ENCODE assay signal across 15 mouse cellular contexts in the genomic region with DNA sequence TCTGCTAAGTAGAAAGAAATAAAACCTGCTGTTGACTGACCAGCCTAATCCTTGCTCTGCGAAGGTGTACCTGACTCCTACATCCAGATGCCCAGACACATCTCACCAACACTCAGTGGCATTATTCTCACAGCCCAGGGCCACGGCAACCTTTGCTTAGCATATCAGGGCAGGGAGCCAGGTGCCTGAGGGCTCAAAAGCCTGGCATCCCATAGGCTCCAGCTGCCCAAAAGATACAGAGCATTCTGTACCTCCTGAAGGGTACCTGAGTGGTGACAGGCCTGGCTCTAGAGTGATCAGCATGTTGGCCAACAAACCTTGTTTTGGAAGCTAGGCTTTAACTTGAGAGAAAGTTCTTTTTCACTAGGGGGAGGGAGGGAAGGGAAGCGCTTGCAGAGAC. TPM values are rescaled to one million over a fixed set of nuclear protein-coding genes. Genes with fewer than 3 reads are reported as not detected.
DNase-seq lines count a peak whose midpoint lies in the region; ATAC-seq and TF ChIP-seq lines count a peak whose summit lies in the region.
"Had no signal": no experiment of that assay in that cellular context is flagged by ENCODE, and none has a peak within 500 bp of the region (broad histone marks: within the 10 kb centered on the region; RNA-seq: fewer than 3 reads in every experiment).

No protein-coding gene starts in this region.

- H3K27ac ChIP-seq in layer of hippocampus, adult 2 months = peak overlapping the region; percentile 96; the same call in 1 of the 2 replicates
- H3K27ac ChIP-seq in heart, embryonic 16.5 days (ENCODE audit: low read length) = peak overlapping the region; percentile 73
- H3K27ac ChIP-seq: hindbrain, embryonic 12.5 days; liver, embryonic 15.5 days had no signal

- H3K4me2 ChIP-seq in heart, embryonic 16.5 days (ENCODE audit: low read depth, low read length) = peak overlapping the region; percentile 95
- H3K4me2 ChIP-seq: hindbrain, embryonic 12.5 days; liver, embryonic 15.5 days had no signal

- peaks cover 20% of the 10 kb centered on the region for H3K27me3 ChIP-seq in heart, embryonic 16.5 days (ENCODE audit: control insufficient read depth, insufficient read depth, low read length)

- no peak for TF ChIP-seq CTCF in layer of hippocampus, adult 2 months (conservative IDR thresholded peaks at IDR 0.05)

- WGBS in heart, embryonic 16.5 days = 58% methylated on average over 3 of the region's 3 CpGs

- no peak; the same call in 1 of the 2 replicates for ATAC-seq in heart, embryonic 16.5 days (replicated peaks; ENCODE audit: extremely low read depth, insufficient read depth, low FRiP score)
- ATAC-seq in activated CD4-positive, CD25-positive, alpha-beta regulatory T cell, adult 4 months = no peak
- ATAC-seq: midbrain, embryonic 16.5 days had no signal

- 0 out of 2 replicates have a peak overlapping the region, but pooled peaks have one; percentile 30 for H3K9ac ChIP-seq in heart, embryonic 16.5 days (ENCODE audit: low read length)
- H3K9ac ChIP-seq: hindbrain, embryonic 12.5 days; liver, embryonic 15.5 days had no signal

- H3K36me3 ChIP-seq in heart, embryonic 16.5 days (ENCODE audit: control insufficient read depth, insufficient read depth) = no peaks in the 10 kb centered on the region
- H3K36me3 ChIP-seq: hindbrain, embryonic 12.5 days; liver, embryonic 15.5 days had no signal

- DNase-seq in adrenal gland, postnatal 10 days = peak; percentile 60
- DNase-seq in adrenal gland, adult 18-20 months (ENCODE audit: low spot score in 2 of 2) = no peak
- DNase-seq in layer of hippocampus, adult 2 months (ENCODE audit: low spot score in 2 of 2) = no peak
- DNase-seq in layer of hippocampus, adult 9-11 months = no peak
- DNase-seq in cerebellum, postnatal 10 days = peak; percentile 70 to 72
- no peak for DNase-seq in retina, embryonic 14.5 days (ENCODE audit: low spot score)
- DNase-seq: kidney, adult 18-20 months; lung, postnatal 4 days; thymus, adult 18-20 months had no signal

- H3K4me1 ChIP-seq in heart, embryonic 16.5 days (ENCODE audit: control insufficient read depth, insufficient read depth, low read length) = peaks cover 52% of the 10 kb centered on the region

- H3K4me3 ChIP-seq in layer of hippocampus, adult 2 months = peak overlapping the region; percentile 66
- H3K4me3 ChIP-seq in heart, embryonic 16.5 days (ENCODE audit: low read length) = no peak overlapping the region
- H3K4me3 ChIP-seq: hindbrain, embryonic 12.5 days; liver, embryonic 15.5 days had no signal

- no peaks in the 10 kb centered on the region for H3K9me3 ChIP-seq in heart, embryonic 16.5 days (replicated peaks; ENCODE audit: control insufficient read depth, low read length)
- H3K9me3 ChIP-seq: hindbrain, embryonic 12.5 days; liver, embryonic 15.5 days had no signal

RNA-seq across cellular contexts. Expression of gene Adora1, which starts 4.0 kb away (rescaled TPM):
- 10 to 100 TPM; 70.4 to 83.0 TPM for total RNA-seq in adrenal gland, postnatal 10 days (2021)
- total RNA-seq in adrenal gland, adult 18-20 months (2021) = 100 to 1,000 TPM; 111 to 130 TPM
- 100 to 1,000 TPM; 202 to 221 TPM for total RNA-seq in layer of hippocampus, adult 2 months (2021)
- polyA plus RNA-seq in heart, embryonic 16.5 days (2015; fragmentation: Nextera tagmentation; extraction: Ambion mirVana) = 26.7 and 30.0 TPM in 2 replicates
- polyA plus RNA-seq in activated CD4-positive, CD25-positive, alpha-beta regulatory T cell, adult 4 months (2017; shearing (Covaris generic)) = under 1 TPM in 1 of 2 experiments, not detected in 1; 0.15 TPM

RNA-seq across cellular contexts. Expression of gene Mybph, which starts 38.0 kb away (rescaled TPM):
- 1 to 10 TPM; 4.2 to 5.0 TPM for total RNA-seq in adrenal gland, postnatal 10 days (2021)
- total RNA-seq in adrenal gland, adult 18-20 months (2021) = under 1 TPM in 1 of 2 experiments, not detected in 1; 0.16 TPM
- total RNA-seq in layer of hippocampus, adult 2 months (2021) = not detected
- 0.64 and 0.96 TPM in 2 replicates for polyA plus RNA-seq in heart, embryonic 16.5 days (2015; fragmentation: Nextera tagmentation; extraction: Ambion mirVana)
- polyA plus RNA-seq in activated CD4-positive, CD25-positive, alpha-beta regulatory T cell, adult 4 months (2017; shearing (Covaris generic)) = not detected
- polyA plus RNA-seq: forebrain, embryonic 11.5 days had no signal

RNA-seq across cellular contexts. Expression of gene Chil1, which starts 49.3 kb away (rescaled TPM):
- total RNA-seq in adrenal gland, postnatal 10 days (2021) = 1 to 10 TPM; 1.4 to 2.4 TPM
- 1 to 10 TPM; 1.2 to 1.7 TPM for total RNA-seq in adrenal gland, adult 18-20 months (2021)
- total RNA-seq in layer of hippocampus, adult 2 months (2021) = 10 to 100 TPM; 11.1 to 12.4 TPM
- polyA plus RNA-seq in heart, embryonic 16.5 days (2015; fragmentation: Nextera tagmentation; extraction: Ambion mirVana) = 1.1 and 1.2 TPM in 2 replicates
- not detected for polyA plus RNA-seq in activated CD4-positive, CD25-positive, alpha-beta regulatory T cell, adult 4 months (2017; shearing (Covaris generic))

RNA-seq across cellular contexts. Expression of gene Myog, which starts 58.5 kb away (rescaled TPM):
- 1 to 10 TPM; 2.0 to 9.6 TPM for total RNA-seq in adrenal gland, postnatal 10 days (2021)
- total RNA-seq in adrenal gland, adult 18-20 months (2021) = not detected
- total RNA-seq in layer of hippocampus, adult 2 months (2021) = not detected
- polyA plus RNA-seq in heart, embryonic 16.5 days (2015; fragmentation: Nextera tagmentation; extraction: Ambion mirVana) = 2.0 and 3.3 TPM in 2 replicates
- not detected for polyA plus RNA-seq in activated CD4-positive, CD25-positive, alpha-beta regulatory T cell, adult 4 months (2017; shearing (Covaris generic))
- polyA plus RNA-seq: forebrain, embryonic 11.5 days had no signal

Comparison
In these comparisons a context has a peak if more than half of its experiments do, and no peak if none do; other contexts are left out.
1. DNase-seq: peak in adrenal gland, postnatal 10 days (single experiment) and cerebellum, postnatal 10 days (2 of 2); none in adrenal gland, adult 18-20 months (0 of 2), layer of hippocampus, adult 2 months (0 of 2), layer of hippocampus, adult 9-11 months (single experiment) and retina, embryonic 14.5 days (single experiment).
2. RNA of gene Mybph, which starts 38.0 kb away (total RNA-seq): 4.2 to 5.0 TPM in adrenal gland, postnatal 10 days; 0.16 TPM in adrenal gland, adult 18-20 months and not detected in layer of hippocampus, adult 2 months; every median in the first group is over 4 times any median in the second.